Mouse (Mus musculus) heart, postnatal 10 days (tissue): ENCODE measurements around the gene Lime1. TPM values are rescaled to one million over a fixed set of nuclear protein-coding genes. Genes with fewer than 3 reads are reported as not detected.

Experiments
- DNase-seq, 2 experiments: peaks; one replicate each; pipeline ENCODE4 v3.0.0; 2021
- intact Hi-C: fragments of 180-260 bp; cut with DNase I; formaldehyde crosslinking; loops from one replicate; pipeline ENCODE4 v1.15.1; 2025
- total RNA-seq, 2 experiments: library from RNA; stranded (reverse); gene quantifications; 2 replicates each; pipeline ENCODE4 v1.2.3; 2021

Lime1 gene
- 1 to 10 TPM; 9.3 to 9.9 TPM for total RNA-seq

- intact Hi-C loops: no loop called here
These were observed at the start of gene Lime1 for GRCm38 (mm10) chr2:181379778-181380177. TSS of gene Lime1 (plus strand) at chr2:181380078.

GRCm38 (mm10) chr2:181332542-181332941 lies 47.3 kb upstream of the Lime1 start:
- DNase-seq: no peak
- intact Hi-C loops: no loop called here

More at GRCm38 (mm10) chr2:181379778-181380177, at the start of gene Lime1:
- DNase-seq: no peak

GRCm38 (mm10) chr2:181334023-181334422 lies 45.9 kb upstream of the Lime1 start:
- DNase-seq: peak; percentile 70 to 83

DNA sequence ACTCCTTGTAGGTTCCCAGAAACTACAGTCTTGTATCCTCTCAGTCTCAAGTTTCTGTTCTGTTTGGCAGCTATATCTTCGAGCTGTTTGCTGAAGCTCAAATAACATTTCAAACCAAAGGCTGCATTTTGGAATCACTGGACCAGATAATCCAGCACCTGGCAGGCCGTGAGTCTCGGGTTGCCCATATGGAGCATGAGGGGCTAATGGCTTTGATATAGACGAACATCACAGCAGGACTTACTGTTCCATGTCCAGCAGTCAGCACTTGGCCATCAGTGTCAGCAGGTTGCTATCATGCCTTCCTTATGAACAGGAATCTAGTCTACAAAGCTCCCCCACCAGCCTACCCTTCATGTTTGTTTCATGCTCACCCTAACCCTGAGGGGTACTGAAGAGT lies 39.5 kb upstream of the Lime1 start:
- intact Hi-C loops: no loop called here
- no peak for DNase-seq

More at GRCm38 (mm10) chr2:181334023-181334422, 45.9 kb upstream of the Lime1 start:
- intact Hi-C loops: loop anchor here (1.0 kb wide), 1 partner anchor 148 kb away; no protein-coding TSS in a partner anchor

DNA sequence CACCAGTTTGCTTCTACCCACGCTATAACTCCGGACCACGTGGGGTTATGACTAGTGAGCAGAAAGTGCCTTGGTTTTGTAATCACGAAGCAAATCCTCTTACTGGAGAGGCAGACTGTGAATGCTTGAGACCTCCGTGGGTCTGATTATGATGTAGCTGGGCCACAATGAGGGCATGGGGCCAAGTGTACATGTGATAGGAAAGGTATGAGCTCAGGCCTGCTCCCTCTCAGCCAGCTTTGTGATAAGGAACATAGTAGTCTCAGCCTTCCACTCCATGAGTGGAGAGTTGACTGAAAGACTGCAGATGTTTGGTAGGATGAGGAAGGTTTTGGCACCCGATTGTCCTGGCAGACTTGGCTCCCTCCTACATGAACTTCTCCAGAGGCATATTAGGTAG lies 37.1 kb upstream of the Lime1 start:
- DNase-seq: peak; percentile 60 to 62
- intact Hi-C loops: no loop called here

DNA sequence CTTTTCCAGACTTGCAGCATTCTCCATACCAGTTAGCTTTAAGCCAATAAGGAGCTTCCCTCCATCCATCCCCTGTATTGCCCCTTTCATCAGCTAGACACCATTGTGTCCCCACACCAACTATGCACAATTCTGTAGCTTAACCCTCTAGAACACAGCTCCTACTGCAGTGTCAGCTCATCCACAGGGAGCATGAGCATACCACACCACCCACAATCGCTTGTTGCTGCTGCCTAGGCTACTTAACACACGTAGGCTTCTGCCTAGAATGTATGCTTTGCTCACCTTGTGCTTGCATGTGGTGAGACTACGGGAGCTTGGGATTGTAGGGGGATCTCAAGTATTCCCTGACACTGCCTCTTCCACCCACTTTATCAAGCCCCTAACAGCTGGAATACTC lies 23.1 kb upstream of the Lime1 start:
- no peak for DNase-seq
- intact Hi-C loops: no loop called here

GRCm38 (mm10) chr2:181363946-181364345 lies 15.9 kb upstream of the Lime1 start:
- DNase-seq: no peak
- intact Hi-C loops: no loop called here

GRCm38 (mm10) chr2:181364487-181364859 lies 15.4 kb upstream of the Lime1 start:
- DNase-seq: no peak
- intact Hi-C loops: no loop called here

- peak; percentile 92 for DNase-seq
- intact Hi-C loops: no loop called here
These were observed 14.8 kb upstream of the Lime1 start, which contains the start of the genes Zgpat and Arfrp1 for GRCm38 (mm10) chr2:181364860-181365596. TSS of gene Zgpat (plus strand) at chr2:181364928. TSS of gene Arfrp1 (minus strand) at chr2:181365404.

DNA sequence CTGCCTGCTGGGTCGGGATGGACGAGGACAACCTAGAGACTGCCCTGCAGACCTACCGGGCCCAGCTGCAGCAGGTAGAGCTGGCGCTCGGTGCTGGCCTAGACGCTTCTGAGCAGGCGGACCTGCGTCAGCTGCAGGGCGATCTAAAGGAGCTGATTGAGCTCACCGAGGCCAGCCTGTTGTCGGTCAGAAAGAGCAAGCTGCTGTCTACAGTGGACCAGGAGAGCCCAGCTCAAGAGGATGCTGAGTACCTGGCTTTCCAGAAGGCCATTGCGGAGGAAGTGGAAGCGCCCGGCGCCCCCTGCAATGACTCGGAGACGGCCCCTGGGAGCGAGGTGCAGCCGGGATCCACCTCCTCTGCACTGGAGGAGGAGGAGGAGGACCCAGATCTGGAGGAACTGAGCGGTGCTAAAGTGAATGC lies 14.2 kb upstream of the Lime1 start:
- intact Hi-C loops: no loop called here
- no peak for DNase-seq

DNA sequence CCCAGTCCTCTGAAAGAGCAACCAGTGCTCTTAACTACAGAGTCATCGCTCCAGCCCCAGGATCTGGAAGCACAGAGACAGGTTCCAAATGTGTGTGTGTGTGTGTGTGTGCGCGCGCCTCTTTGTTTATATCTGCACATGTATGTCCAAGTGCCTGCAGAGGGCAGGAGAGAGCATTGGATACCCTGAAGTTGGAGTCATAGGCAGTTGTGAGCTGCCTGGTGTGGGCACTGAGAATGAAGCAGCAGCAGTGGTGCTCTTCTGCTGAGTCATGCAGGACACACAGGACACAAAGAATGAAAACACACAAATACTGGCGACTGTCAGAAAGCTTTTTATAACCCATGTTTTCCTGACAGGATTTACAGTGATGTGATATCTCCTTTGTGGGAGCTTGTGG lies 9.9 kb upstream of the Lime1 start:
- intact Hi-C loops: no loop called here
- DNase-seq: no peak

DNA sequence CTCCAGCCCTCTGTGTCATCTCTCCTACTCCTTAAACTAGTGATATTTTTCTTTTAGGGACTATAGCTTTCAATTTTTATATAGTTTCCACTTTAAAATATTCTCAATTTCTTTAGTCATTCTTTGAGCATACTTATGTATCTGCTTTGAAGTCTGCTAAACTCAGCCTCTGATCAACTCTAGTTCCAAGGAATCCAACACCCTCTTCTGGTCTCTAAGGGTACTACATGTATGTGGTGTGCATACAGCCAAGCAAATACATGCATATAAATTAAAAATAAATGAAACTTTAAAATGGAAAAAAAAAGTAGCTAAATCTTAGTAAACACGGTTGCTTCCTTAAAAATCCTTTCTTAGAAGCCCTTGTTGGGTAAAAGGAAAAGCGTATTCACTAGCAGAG lies 4.1 kb upstream of the Lime1 start:
- peak in 1 of 2 experiments; percentile 44 for DNase-seq
- intact Hi-C loops: no loop called here

DNA sequence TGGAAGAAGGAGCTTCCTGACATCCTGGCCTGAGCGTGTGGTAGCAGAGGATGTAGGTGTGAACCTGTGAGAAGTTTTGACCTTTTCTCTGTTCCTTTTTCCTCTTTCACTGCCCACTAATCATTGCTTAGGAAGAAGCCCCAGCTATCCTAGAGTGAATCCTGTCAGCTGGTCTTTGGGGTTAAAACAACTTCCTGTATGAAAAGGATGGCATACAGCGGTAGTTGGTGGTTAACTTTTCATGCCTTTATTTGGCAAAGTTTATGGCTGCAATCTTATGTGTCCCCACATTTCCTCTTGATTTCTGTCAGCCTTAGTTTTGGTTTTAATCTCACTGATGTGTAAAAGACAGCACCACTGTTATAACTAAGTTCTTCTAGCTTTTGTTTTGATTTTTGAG lies 2.6 kb upstream of the Lime1 start:
- intact Hi-C loops: no loop called here
- no peak for DNase-seq

DNA sequence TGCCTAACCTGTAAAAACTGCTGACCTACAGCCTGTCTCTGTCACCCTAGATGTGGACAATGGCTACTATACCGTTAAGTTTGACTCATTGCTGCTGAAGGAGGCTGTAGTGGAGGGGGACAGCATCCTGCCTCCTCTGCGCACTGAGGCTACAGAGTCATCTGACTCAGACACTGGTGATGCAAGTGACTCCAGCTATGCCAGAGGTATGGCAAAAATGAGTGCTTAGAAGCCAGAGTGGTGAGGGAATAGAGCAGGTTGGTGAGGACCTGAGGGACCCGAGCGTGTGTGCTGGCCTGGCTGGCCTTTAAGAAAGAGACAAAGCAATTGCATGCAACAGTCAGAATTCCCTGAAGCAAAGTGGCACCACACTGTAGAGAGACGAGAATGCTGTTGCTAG lies 1.2 kb upstream of the Lime1 start:
- intact Hi-C loops: no loop called here
- DNase-seq: no peak

DNA sequence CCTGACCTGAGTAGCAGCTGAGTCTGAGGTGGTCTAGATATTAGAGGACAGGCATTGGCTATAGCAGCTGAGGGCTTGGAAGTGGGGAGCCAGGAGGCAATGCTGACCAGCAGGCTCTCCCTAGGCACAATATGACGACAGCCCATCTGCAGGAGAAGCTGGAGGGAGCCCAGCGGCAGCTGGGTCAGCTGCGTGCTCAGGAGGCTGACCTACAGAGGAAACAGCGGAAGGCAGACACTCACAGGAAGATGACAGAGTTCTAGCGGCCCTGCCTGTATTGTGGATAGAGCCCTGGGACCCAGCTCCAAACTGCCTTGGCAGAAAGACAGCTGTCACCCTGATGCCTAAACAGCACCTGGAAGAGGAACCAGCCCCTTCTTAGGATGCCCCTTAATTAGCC lies 373 bp downstream of the Lime1 start:
- intact Hi-C loops: no loop called here
- no peak for DNase-seq

DNA sequence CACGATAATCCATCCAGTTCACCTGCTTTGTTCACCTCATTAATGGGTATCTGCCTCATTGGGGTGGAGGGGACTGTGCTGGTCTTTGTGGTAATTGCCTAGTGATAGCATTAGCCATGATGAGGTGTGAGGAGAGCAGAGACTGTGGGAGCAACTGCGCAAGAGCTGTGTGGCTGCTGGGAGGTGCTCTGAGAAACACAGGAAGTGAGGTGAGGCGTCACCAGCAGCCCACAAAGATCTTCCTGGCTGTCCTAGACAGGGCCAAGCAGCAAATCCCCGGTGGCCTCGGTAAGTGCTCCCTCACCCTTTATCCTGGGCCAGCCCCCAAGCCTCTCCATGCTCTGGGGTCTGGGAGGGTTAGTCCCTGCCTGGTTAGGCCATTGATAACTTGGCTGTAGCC lies 1.2 kb downstream of the Lime1 start:
- DNase-seq: no peak
- intact Hi-C loops: no loop called here

DNA sequence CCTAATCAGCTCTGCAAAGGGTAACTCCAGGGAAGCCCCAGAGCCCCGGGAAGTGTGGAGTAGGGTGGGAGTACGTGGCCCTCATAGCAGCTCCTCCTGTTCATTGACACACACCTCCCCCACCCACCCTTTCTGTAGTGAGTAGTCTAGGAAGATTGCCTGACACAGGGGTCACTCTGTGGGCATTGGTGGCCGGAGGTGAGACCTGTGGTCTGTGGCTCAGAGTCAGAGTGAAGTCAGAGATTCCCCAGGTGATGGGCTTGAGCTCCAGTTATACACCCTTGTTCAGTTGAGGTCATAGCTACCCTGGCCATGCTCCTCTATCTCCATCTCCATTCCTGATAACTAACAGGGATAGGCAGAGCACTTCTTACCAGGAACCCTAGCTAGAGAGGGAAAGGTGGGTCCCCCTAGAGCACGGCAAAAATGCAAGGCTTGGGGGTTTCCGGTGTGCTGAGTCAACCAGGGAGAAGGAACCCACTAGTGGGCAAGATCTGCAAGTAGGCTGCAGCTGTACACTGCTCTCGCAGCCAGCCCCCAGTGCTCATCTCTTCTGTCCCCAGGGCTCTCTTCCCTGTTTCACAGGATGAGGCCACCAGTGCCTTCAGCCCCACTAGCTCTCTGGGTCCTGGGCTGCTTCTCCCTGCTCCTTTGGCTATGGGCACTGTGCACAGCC lies 1.9 kb downstream of the Lime1 start:
- no peak for DNase-seq

DNA sequence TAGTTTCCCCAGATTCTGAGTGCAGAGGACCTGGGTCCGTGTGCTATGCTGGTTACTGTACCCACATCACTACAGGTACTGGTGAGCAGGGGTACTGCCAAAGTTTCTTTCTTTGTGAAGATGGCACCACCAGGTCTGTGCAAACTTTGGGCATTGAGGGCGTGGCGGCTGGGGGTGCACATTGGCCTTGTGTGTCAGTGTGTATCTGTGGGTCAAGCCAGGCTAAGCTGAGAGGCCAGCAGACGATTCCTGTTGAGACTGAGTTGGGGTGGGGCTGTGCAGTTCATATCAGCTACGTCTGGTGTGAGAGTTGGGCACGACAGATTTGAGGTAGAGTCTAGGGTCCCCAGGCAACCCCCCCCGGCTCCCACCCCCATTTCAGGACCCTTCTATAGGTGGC lies 4.6 kb downstream of the Lime1 start:
- no peak for DNase-seq
- intact Hi-C loops: no loop called here

More for the DNA sequence above, 1.9 kb downstream of the Lime1 start:
- intact Hi-C loops: no loop called here

DNA sequence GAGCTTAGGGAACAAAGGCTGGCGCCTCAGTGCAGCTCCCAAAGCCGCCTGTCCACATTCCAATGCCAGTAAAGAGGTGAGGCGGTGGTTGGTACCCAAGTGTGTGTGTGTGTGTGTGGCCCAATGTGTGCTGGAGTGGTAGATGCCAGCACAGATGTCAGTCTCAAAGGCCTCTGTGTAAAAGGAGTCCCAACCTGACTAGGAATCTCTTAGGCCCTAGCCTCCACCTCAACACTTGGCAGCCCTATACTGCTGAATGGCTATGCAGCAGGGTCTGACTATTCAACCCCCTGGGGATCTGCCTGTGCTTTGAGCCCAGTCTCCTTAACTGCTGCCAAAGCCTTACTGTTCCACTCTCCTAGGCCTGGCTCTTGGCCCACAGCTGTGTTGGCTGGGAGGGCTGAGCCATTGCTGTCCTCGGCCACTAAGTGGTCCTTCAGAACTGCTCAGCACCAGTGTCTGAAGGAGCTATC lies 5.1 kb downstream of the Lime1 start:
- intact Hi-C loops: no loop called here
- DNase-seq: peak; percentile 84 to 85

DNA sequence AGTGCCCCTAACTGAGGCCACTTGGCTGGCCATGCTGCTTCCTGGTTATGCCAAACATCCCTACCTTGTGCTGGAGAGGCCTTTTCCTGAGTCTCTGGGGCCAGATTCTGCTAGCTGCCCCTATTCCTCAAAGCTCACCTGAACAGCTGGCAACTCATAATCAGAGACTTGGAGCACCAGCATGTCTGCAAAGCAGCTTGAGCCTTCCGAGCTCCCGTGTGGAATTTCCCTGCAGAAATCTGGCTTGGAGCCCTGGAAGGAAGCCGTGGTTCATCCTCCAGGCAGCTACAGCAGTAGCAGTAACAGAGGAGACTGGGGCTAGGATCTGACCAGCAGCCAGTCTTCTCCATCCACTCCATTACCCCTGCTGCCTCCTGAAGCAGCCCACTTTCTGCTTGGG lies 6.0 kb downstream of the Lime1 start:
- DNase-seq: peak; percentile 69 to 77
- intact Hi-C loops: no loop called here

- intact Hi-C loops: no loop called here
- DNase-seq: no peak
These were observed 6.9 kb downstream of the Lime1 start for GRCm38 (mm10) chr2:181386663-181387210.
